Comparison of ENCODE assay signal across 10 mouse cellular contexts in the genomic region with DNA sequence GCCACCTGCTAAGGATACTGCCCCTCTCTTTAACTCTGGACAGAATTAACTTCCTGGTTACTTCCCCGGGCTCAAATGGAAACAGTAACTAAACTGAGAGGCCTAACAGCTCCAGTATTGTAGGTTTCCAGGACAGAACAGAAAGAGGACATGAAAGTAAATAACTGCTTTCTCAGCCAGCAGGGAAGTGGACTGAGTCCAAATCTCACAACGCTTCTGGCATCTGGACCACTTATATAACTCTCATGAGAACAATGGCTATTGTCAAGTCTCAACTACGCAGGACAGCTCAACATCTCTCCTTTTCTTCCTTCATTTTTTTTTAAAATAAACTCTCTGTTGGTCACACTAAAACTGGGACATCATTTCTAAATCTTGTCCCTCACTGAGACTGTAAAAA.
DNase-seq lines count a peak whose midpoint lies in the region; ATAC-seq and TF ChIP-seq lines count a peak whose summit lies in the region.
"Had no signal": no experiment of that assay in that cellular context is flagged by ENCODE, and none has a peak within 500 bp of the region (broad histone marks: within the 10 kb centered on the region; RNA-seq: fewer than 3 reads in every experiment).

No protein-coding gene starts in this region.

- ATAC-seq in hindbrain, embryonic 13.5 days (ENCODE audit: low FRiP score) = 0 out of 2 replicates have a peak, but pooled peaks have one; percentile 13
- ATAC-seq in hindbrain, embryonic 11.5 days (ENCODE audit: low FRiP score) = no peak
- ATAC-seq in neural tube, embryonic 13.5 days (ENCODE audit: low read depth) = no peak
- ATAC-seq in heart, embryonic 13.5 days (ENCODE audit: extremely low read depth, insufficient number of reproducible peaks, low FRiP score, low TSS enrichment) = no peak
- ATAC-seq in midbrain, postnatal 0 days (ENCODE audit: low FRiP score) = no peak

- no peak for DNase-seq in hindbrain, embryonic 11.5 days (ENCODE audit: low spot score)
- DNase-seq in neural tube, embryonic 10.5 days (ENCODE audit: extremely low spot score, low spot score) = no peak
- DNase-seq in midbrain, postnatal 0 days (ENCODE audit: low spot score) = peak; percentile 41
- no peak for DNase-seq in adipocyte (ENCODE audit: low spot score)
- no peak for DNase-seq in spleen, adult 12 weeks (ENCODE audit: low spot score)
- DNase-seq: spleen, adult 18-20 months had no signal

- 0 out of 2 replicates have a peak, but pooled peaks cover 7% of the 10 kb centered on the region for H3K4me1 ChIP-seq in hindbrain, embryonic 13.5 days (replicated peaks)
- H3K4me1 ChIP-seq in hindbrain, embryonic 11.5 days (replicated peaks; ENCODE audit: control insufficient read depth, insufficient read depth, low read length) = no peaks in the 10 kb centered on the region
- peaks cover 7% of the 10 kb centered on the region for H3K4me1 ChIP-seq in neural tube, embryonic 13.5 days (replicated peaks)
- peaks cover 6% of the 10 kb centered on the region; the same call in 1 of the 2 replicates for H3K4me1 ChIP-seq in heart, embryonic 13.5 days
- no peaks in the 10 kb centered on the region for H3K4me1 ChIP-seq in midbrain, postnatal 0 days (ENCODE audit: insufficient read depth, low read length)

- H3K36me3 ChIP-seq in hindbrain, embryonic 13.5 days = no peaks in the 10 kb centered on the region
- H3K36me3 ChIP-seq in hindbrain, embryonic 11.5 days (ENCODE audit: control insufficient read depth, insufficient read depth, low read length) = no peaks in the 10 kb centered on the region
- H3K36me3 ChIP-seq in neural tube, embryonic 13.5 days = no peaks in the 10 kb centered on the region
- H3K36me3 ChIP-seq in heart, embryonic 13.5 days = no peaks in the 10 kb centered on the region
- H3K36me3 ChIP-seq in midbrain, postnatal 0 days (ENCODE audit: insufficient read depth, low read length) = no peaks in the 10 kb centered on the region

- 29% methylated on average over 3 of the region's 3 CpGs for WGBS in hindbrain, embryonic 13.5 days
- WGBS in hindbrain, embryonic 11.5 days = 64% methylated on average over 3 of the region's 3 CpGs
- WGBS in neural tube, embryonic 13.5 days = 24% methylated on average over 3 of the region's 3 CpGs
- WGBS in heart, embryonic 13.5 days = 43% methylated on average over 3 of the region's 3 CpGs
- WGBS in midbrain, postnatal 0 days = 28% methylated on average over 3 of the region's 3 CpGs

- no peaks in the 10 kb centered on the region for H3K9me3 ChIP-seq in hindbrain, embryonic 13.5 days
- H3K9me3 ChIP-seq in hindbrain, embryonic 11.5 days (ENCODE audit: control insufficient read depth, low read length) = no peaks in the 10 kb centered on the region
- no peaks in the 10 kb centered on the region for H3K9me3 ChIP-seq in neural tube, embryonic 13.5 days
- no peaks in the 10 kb centered on the region for H3K9me3 ChIP-seq in heart, embryonic 13.5 days
- H3K9me3 ChIP-seq in midbrain, postnatal 0 days (ENCODE audit: low read length) = no peaks in the 10 kb centered on the region

- no peak overlapping the region for H3K9ac ChIP-seq in hindbrain, embryonic 13.5 days
- no peak overlapping the region for H3K9ac ChIP-seq in hindbrain, embryonic 11.5 days (ENCODE audit: low read depth, low read length)
- no peak overlapping the region for H3K9ac ChIP-seq in neural tube, embryonic 13.5 days
- no peak overlapping the region for H3K9ac ChIP-seq in heart, embryonic 13.5 days
- no peak overlapping the region for H3K9ac ChIP-seq in midbrain, postnatal 0 days (replicated peaks; ENCODE audit: low read length, poor library complexity, severe bottlenecking)
- H3K9ac ChIP-seq: liver, embryonic 14.5 days had no signal

- H3K4me2 ChIP-seq in hindbrain, embryonic 13.5 days = no peak overlapping the region
- H3K4me2 ChIP-seq in hindbrain, embryonic 11.5 days (replicated peaks; ENCODE audit: low read depth, low read length) = no peak overlapping the region
- H3K4me2 ChIP-seq in neural tube, embryonic 13.5 days = no peak overlapping the region
- H3K4me2 ChIP-seq in heart, embryonic 13.5 days = no peak overlapping the region
- no peak overlapping the region for H3K4me2 ChIP-seq in midbrain, postnatal 0 days (ENCODE audit: low read depth, low read length, poor library complexity, severe bottlenecking)

- H3K4me3 ChIP-seq in hindbrain, embryonic 13.5 days = no peak overlapping the region
- no peak overlapping the region for H3K4me3 ChIP-seq in hindbrain, embryonic 11.5 days (ENCODE audit: low read depth, low read length)
- no peak overlapping the region for H3K4me3 ChIP-seq in neural tube, embryonic 13.5 days
- no peak overlapping the region for H3K4me3 ChIP-seq in heart, embryonic 13.5 days
- H3K4me3 ChIP-seq in midbrain, postnatal 0 days (ENCODE audit: low read depth, low read length) = no peak overlapping the region

- no peak overlapping the region for H3K27ac ChIP-seq in hindbrain, embryonic 13.5 days
- no peak overlapping the region for H3K27ac ChIP-seq in hindbrain, embryonic 11.5 days (ENCODE audit: low read depth, low read length)
- peak overlapping the region; percentile 49; the same call in 1 of the 2 replicates for H3K27ac ChIP-seq in neural tube, embryonic 13.5 days (replicated peaks)
- H3K27ac ChIP-seq in heart, embryonic 13.5 days (replicated peaks) = peak overlapping the region; percentile 21; the same call in 1 of the 2 replicates
- H3K27ac ChIP-seq in midbrain, postnatal 0 days (ENCODE audit: low read depth, low read length) = no peak overlapping the region
- H3K27ac ChIP-seq: liver, embryonic 14.5 days had no signal

- no peak for TF ChIP-seq CTCF in midbrain, postnatal 0 days (IDR thresholded peaks at IDR 0.05)

- no peaks in the 10 kb centered on the region for H3K27me3 ChIP-seq in hindbrain, embryonic 13.5 days
- no peaks in the 10 kb centered on the region for H3K27me3 ChIP-seq in hindbrain, embryonic 11.5 days (ENCODE audit: control insufficient read depth, insufficient read depth, low read length)
- no peaks in the 10 kb centered on the region for H3K27me3 ChIP-seq in neural tube, embryonic 13.5 days
- no peaks in the 10 kb centered on the region for H3K27me3 ChIP-seq in heart, embryonic 13.5 days (replicated peaks)
- H3K27me3 ChIP-seq in midbrain, postnatal 0 days (ENCODE audit: insufficient read depth, low read length) = no peaks in the 10 kb centered on the region

Comparison
In these comparisons a context has a peak if more than half of its experiments do, and no peak if none do; other contexts are left out.
1. H3K27ac ChIP-seq: peak in neural tube, embryonic 13.5 days (single experiment) and heart, embryonic 13.5 days (single experiment); none in hindbrain, embryonic 13.5 days (single experiment), hindbrain, embryonic 11.5 days (single experiment) and midbrain, postnatal 0 days (single experiment).